ENCODE assay signal across 21 mouse cellular contexts in genomic region chr11:84962536-84962935, GRCm38 (mm10). TPM values are rescaled to one million over a fixed set of nuclear protein-coding genes. Genes with fewer than 3 reads are reported as not detected.
DNase-seq lines count a peak whose midpoint lies in the region; TF ChIP-seq lines count a peak whose summit lies in the region.
"Had no signal": no experiment of that assay in that cellular context is flagged by ENCODE, and none has a peak within 500 bp of the region (broad histone marks: within the 10 kb centered on the region; RNA-seq: fewer than 3 reads in every experiment).

No protein-coding gene starts in this region.

- H3K4me3 ChIP-seq in cerebellum, adult 2 months (replicated peaks; ENCODE audit: insufficient read depth, low read depth, low read length) = no peak overlapping the region
- no peak overlapping the region for H3K4me3 ChIP-seq in kidney, adult 2 months (ENCODE audit: insufficient read depth, low read depth, low read length)
- no peak overlapping the region for H3K4me3 ChIP-seq in brown adipose tissue, adult 24 weeks (ENCODE audit: insufficient read depth, low read depth, low read length)
- H3K4me3 ChIP-seq: embryonic facial prominence, embryonic 10.5 days; embryonic facial prominence, embryonic 12.5 days; forebrain, embryonic 13.5 days; forebrain, embryonic 15.5 days had no signal

- H3K27ac ChIP-seq in cerebellum, adult 2 months (ENCODE audit: insufficient read depth, low read length) = 0 out of 2 replicates have a peak overlapping the region, but pooled peaks have one; percentile 41
- H3K27ac ChIP-seq in kidney, adult 2 months (ENCODE audit: insufficient read depth, low read depth, low read length) = no peak overlapping the region
- peak overlapping the region; percentile 21 for H3K27ac ChIP-seq in brown adipose tissue, adult 24 weeks (replicated peaks; ENCODE audit: low read depth, low read length)
- H3K27ac ChIP-seq: embryonic facial prominence, embryonic 10.5 days; embryonic facial prominence, embryonic 12.5 days; forebrain, embryonic 13.5 days; forebrain, embryonic 15.5 days had no signal

- no peak for TF ChIP-seq CTCF in cerebellum, adult 2 months (IDR thresholded peaks at IDR 0.05; ENCODE audit: borderline replicate concordance, insufficient read depth, low read depth, low read length)
- no peak for TF ChIP-seq CTCF in kidney, adult 2 months (conservative IDR thresholded peaks at IDR 0.05; ENCODE audit: insufficient read depth, insufficient read length, low read depth, low read length)

- H3K36me3 ChIP-seq in kidney, adult 2 months (ENCODE audit: control insufficient read depth, insufficient read depth, low read length) = no peaks in the 10 kb centered on the region
- H3K36me3 ChIP-seq: embryonic facial prominence, embryonic 10.5 days; embryonic facial prominence, embryonic 12.5 days; forebrain, embryonic 15.5 days; G1E had no signal

- no peak for TF ChIP-seq POLR2A in cerebellum, adult 2 months (IDR thresholded peaks at IDR 0.05; ENCODE audit: borderline replicate concordance, insufficient read depth, low read length)
- no peak for TF ChIP-seq POLR2A in kidney, adult 2 months (IDR thresholded peaks at IDR 0.05; ENCODE audit: low read depth, low read length)

- H3K27me3 ChIP-seq in cerebellum, adult 2 months (ENCODE audit: control insufficient read depth, insufficient read depth, low read length) = no peaks in the 10 kb centered on the region
- H3K27me3 ChIP-seq in kidney, adult 2 months (replicated peaks; ENCODE audit: control insufficient read depth, insufficient read depth, low read length) = no peaks in the 10 kb centered on the region

- WGBS in cerebellum, adult 2 months = 37% methylated on average over 4 of the region's 4 CpGs
- 69% methylated on average over 4 of the region's 4 CpGs for WGBS in kidney, adult 2 months

- no peak for DNase-seq in cerebellum, adult 2 months
- DNase-seq in cerebellum, adult 11-12 months = no peak
- peak; percentile 59 for DNase-seq in cerebellum, adult 9-10 months
- DNase-seq in cerebellum, postnatal 10 days = no peak
- peak; percentile 61 for DNase-seq in kidney, adult 2 months
- no peak for DNase-seq in kidney, adult 11 months
- no peak for DNase-seq in adrenal gland, postnatal 10 days
- DNase-seq: adrenal gland, adult 8-10 months; adrenal gland, postnatal 25 days; B cell, adult 2 months; forebrain, postnatal 0 days had no signal

- H3K4me1 ChIP-seq in cerebellum, adult 2 months (ENCODE audit: control insufficient read depth, insufficient read depth, low read length) = peaks cover 51% of the 10 kb centered on the region
- H3K4me1 ChIP-seq in kidney, adult 2 months (ENCODE audit: control insufficient read depth, insufficient read depth, low read length) = peaks cover 24% of the 10 kb centered on the region
- peaks cover 12% of the 10 kb centered on the region for H3K4me1 ChIP-seq in brown adipose tissue, adult 24 weeks (ENCODE audit: control insufficient read depth, insufficient read depth, insufficient read length, low read length)

RNA-seq across cellular contexts. Expression of gene Car4, which starts 5.0 kb away (rescaled TPM):
- polyA plus RNA-seq in cerebellum, adult 2 months (2012; rRNA removed) = 187 and 208 TPM in 2 replicates
- 91.5 and 107 TPM in 2 replicates for polyA plus RNA-seq in kidney, adult 2 months (2012; rRNA removed)
- polyA plus RNA-seq in brown adipose tissue, adult 24 weeks (2012; ENCODE audit: insufficient read depth, insufficient read length, missing spikeins) = 26.3 and 58.9 TPM in 2 replicates
- 10 to 100 TPM; 41.2 to 53.6 TPM for total RNA-seq in adrenal gland, postnatal 10 days (2021)
- total RNA-seq: CH12.LX, G1E had no signal
- polyA plus RNA-seq: activated CD4-positive, CD25-positive, alpha-beta regulatory T cell, adult 4 months; CD4-positive, CD25-positive, alpha-beta regulatory T cell, adult 4 months; G1E; Patski had no signal

RNA-seq across cellular contexts. Expression of gene Znhit3, which starts 46.4 kb away (rescaled TPM):
- 44.7 and 47.5 TPM in 2 replicates for polyA plus RNA-seq in cerebellum, adult 2 months (2012; rRNA removed)
- polyA plus RNA-seq in kidney, adult 2 months (2012; rRNA removed) = 9.2 and 11.0 TPM in 2 replicates
- polyA plus RNA-seq in brown adipose tissue, adult 24 weeks (2012; ENCODE audit: insufficient read depth, insufficient read length, missing spikeins) = 18.5 and 22.0 TPM in 2 replicates
- 10 to 100 TPM; 10.8 TPM for total RNA-seq in adrenal gland, postnatal 10 days (2021)

Comparison
In these comparisons a context has a peak if more than half of its experiments do, and no peak if none do; other contexts are left out.
1. DNase-seq: peak in cerebellum, adult 9-10 months (single experiment) and kidney, adult 2 months (single experiment); none in cerebellum, adult 2 months (0 of 2), cerebellum, adult 11-12 months (single experiment), cerebellum, postnatal 10 days (0 of 2), kidney, adult 11 months (single experiment) and adrenal gland, postnatal 10 days (single experiment).